Mouse (Mus musculus): Measurements from ENCODE around the gene Il5.
"Not testable (repeated sequence)": the region's sequence is repeated elsewhere in the genome, so short reads cannot be mapped to it uniquely, and the experiment has no call there.

Gene Il5

DNA sequence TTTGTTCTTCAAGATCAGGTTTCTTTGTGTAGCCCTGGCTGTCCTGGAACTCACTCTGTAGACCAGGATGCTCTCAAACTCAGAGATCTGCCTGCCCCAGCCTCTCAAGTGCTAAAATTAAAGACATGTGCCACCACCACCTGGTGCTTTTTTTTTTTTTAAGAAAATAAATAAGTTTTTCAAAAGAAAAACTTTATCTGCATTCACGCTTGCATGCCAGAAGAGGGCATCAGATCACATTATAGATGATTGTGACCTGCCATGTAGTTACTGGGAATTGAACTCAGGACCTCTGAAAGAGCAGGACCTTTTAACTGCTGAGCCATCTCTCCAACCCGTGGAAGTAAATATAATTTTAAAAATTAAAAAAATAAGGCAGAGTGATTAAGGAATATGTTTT is 24.7 kb downstream of the Il5 start:
- no peak for DNase-seq

DNA sequence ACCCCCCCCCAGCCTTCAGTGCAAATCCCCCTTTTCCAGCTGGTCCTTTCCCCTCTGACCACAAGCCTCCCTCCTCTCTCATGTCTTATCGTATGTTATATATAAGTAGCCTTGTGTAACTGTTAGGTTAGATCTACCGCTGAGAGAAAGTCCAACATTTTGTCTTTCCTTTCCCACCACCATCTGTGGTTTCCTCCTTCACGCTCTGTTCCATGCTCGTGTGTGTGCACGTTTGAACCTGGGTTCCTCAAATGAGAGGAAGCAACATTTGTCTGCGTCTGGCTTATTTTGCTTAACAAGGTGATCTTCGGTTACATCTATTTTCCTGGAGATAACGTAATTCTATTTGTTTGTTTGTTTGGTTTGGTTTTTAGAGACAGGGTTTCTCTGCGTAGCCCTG is 27.4 kb downstream of the Il5 start:
- no peak for DNase-seq

DNA sequence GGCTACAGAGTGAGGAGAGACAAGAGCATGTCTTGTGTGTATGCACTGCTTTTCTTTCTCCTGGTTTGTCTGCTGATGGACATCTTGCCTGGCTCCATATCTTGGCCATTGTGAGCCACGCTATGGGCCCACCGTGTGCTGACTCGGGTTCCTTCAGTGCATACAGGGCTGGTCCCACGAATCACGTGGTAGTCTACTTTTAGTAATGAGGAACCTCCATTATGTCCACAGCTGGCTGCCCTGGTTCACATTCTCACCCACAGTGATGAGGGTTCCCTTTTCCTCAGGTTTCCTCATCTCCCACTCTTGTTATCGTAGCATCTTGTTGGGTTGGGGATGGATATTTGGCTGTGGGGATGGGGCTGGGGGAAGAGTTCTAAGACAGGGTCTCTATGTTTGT is 28.0 kb downstream of the Il5 start:
- no peak for DNase-seq

DNA sequence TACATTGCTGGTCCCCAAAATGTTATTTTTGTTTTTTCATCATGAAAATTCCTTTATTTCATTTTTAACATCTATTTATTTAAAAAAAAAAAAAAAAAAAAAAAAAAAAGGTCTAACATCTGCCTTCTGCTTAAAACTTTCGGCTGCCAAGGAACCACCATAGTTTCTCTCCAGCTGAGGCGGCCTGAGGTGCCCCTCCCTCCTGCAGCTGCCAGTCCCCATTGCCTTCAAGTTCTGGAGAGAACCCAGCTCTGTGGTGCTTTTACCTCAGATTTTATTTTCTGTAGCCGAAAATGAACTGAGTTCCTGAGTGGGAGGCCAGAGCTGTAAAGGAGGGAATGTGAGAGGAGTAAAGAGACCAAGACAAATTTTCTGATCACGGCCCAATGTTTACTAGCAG is 28.7 kb downstream of the Il5 start:
- DNase-seq: no peak

DNA sequence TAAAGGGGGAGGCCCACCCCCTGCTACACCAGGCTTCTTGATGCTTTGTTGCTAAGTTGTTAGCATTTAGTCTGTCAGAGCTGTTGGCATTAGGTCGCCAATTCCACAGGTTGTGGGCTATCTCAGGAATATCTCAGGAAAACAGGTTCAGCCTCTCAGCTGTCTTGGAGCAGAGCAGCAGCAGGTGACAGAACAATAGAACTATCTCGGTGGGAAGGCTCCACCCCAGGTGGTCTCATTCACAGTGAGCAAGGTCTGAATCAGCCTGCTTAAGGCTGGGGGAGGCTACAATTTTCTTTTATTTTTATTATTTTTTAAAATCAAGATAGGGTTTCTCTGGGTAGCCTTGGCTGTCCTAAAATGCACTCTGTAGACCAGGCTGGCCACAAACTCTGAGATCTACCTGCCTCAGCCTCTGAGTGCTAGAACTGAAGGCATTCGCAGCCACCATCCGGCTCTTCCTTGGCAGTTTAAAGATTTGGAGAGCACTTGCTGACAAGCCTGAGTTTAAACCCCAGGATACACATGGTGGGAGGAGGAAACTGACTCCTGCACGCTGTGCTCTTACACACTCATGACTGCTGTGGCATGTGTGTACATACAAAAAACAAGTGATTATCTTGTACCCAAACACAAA is 29.2 kb downstream of the Il5 start:
- DNase-seq: no peak

DNA sequence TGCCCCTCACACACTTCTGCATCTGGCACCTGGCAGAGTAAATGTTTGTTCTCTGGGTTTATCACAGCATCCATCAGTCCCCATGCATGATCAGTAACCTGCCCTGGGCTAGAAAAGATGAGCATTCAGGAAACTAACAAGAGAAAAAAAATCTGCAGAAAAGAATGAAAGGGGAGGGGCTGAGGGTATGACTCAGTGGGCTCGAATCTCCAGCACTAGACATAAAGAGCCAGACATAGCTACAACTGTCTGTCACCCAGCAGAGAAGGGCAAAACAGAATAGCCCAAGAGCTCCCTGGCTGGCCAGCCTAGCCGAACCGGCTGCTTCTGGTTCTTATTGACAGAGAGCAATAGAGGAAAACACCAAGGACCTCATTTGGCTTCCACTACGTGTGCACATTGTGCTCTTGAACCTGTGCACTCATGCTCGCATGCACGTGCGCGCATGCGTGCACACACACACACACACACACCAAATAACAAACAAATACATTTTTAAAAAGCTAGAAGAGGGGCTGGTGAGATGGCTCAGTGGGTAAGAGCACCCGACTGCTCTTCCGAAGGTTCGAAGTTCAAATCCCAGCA is 34.5 kb downstream of the Il5 start:
- DNase-seq: no peak

DNA sequence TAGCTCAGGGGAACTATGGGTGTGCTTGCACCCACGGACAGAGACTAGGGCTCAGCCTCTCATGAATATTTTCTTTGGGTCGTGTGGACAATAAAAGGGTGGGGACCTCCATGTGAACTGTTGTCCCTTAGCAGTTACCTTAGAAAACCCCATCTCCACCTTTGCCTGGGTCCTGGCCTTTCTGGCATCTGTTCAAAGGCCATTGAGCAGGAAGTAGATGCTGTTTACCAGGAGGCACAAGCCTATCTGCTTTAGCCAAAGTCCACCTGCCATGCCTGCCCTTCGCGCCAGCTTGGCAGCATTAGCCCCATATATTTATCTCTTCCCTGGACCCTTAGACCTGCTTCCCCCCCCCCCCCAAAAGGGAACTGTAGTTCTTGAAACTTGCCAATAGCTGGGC is 37.0 kb downstream of the Il5 start:
- DNase-seq: no peak

DNA sequence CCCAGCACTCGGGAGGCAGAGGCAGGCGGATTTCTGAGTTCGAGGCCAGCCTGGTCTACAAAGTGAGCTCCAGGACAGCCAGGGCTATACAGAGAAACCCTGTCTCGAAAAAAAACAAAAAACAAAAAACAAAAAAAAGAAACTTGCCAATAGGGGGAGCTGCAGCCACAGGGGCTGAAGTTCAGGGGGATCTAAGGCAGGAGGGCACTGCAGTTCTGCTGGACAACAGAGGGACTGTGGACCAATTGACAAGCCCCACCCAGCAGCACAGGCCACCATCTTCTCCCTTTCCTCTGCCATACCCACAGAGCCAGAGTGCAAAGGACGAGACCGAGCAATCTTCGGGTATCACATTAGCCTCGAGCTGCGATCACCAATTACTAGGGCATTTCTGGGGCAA is 37.4 kb downstream of the Il5 start:
- not testable (repeated sequence) for DNase-seq

DNA sequence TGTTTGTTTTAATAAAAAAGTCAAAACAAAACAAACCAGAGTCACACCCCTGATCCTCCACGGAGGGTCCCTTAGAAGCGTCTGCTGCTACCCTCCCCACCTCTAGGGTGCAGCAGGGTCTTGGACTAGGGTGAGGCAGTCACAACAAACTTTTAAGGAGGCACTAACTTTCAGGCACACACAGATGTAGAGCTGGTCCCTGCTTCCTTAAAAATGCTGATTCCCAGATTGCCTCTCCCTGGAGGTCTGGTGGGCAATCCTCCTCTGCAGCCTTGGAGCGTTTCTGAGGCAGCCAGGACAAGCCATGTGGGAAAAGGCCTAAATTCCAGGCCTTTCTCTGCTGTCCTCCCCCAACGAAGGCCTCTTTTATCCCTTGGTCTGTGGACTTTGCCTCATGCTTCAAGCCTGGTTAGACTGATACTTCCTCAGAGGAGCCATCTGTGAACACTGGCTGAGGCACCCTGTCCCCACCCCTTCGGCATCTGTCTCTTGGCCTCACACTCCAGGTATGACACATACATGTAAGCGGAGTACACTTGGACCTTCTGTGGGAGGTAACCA is 38.3 kb downstream of the Il5 start:
- peak; percentile 51 for DNase-seq

DNA sequence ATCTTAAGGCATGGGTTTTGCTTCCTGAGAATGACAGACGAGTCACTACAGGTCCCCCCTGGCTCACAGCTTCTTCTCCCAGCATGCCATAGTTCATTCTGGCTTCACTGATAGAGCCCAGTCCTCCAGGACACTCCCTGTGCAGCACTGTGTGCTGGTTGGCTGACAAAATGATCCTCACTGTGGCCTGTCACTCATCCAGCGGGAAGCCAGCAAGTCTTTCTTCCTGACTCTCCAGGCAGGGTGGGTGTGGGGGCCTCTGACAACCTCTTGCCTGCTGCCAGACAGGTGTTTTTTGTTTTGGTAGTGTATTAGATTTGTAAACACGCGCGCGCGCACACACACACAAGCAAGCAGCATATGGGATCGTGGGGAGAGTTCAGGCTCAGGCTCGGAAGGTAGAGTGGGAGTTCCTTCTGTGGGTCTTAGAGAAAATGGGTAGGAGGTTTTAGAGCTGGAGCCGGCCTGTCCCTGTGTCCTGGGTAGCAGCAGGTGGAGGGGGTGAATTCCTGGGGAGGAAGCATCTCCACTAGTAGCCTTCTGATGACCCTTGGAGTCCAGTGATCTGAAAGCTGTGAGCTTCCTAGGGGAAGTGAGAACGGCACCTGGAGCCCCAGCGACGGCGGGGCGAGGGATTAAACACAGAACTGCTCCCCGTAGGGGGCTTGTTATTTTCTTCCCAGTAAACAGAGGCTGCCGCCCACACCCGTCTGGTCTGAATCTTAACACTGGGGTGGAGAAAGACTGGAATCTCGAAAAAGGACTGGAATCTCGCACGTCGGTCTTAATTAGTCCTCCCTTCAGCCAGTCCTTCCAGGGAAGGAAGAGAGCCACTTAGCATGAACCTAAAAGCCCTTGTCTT is 39.2 kb downstream of the Il5 start:
- no peak for DNase-seq

DNA sequence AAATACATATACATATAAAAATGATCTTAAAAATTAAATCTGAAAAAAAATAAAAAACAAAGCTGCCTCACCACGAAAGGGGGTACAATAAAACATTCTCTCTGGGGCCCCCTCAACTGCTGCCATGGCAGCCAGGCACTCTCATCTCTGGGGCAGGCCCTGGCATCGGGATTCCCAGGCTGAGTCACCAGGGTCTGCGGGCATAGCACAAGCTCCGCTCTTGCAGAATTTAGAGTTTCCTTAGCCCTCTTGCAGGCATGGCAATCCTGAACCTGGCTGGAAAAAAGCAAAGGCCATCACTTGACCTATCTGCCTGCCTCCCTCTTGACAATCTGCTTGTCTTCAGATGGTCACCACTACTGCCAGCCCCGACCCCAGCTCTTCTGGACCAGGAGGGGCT is 40.7 kb downstream of the Il5 start:
- DNase-seq: no peak

DNA sequence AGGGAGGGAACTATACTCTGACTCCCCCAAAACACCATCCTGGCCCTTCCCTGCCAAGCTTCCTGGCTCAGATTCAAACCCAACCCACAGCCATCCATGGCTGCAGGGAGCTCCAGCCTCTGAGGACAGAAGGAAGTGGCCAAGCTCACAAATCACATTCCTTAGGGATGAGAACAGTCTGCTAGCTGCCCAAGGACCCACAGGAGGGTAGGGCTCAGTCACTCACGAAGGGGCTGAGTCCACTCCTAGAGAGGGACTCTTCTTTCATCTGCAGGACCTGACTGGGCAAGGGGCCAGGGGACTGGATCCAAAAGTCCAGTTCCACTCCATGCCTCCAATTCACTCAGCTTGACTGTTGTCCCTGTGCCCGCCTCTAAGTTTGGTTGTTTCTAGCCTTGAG is 41.2 kb downstream of the Il5 start:
- DNase-seq: peak; percentile 95

DNA sequence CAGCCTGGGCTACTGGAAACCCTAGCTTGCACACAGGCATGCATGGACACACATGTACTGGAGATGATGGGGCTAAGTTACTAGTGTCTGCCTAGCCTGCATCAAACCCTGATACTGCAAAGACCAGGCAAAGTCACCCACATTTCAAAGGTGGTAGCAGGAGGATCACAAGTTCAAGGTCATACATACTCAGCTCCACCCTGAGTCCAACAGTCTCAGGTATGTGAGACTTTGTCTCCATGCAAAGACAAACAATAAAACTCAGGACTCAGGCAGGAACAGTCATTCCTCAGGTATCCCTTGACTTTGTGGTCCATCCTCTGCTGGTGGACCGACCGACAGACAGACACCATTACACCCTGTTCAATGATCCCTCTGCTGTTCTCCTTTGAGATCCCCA is 41.8 kb downstream of the Il5 start:
- no peak for DNase-seq

DNA sequence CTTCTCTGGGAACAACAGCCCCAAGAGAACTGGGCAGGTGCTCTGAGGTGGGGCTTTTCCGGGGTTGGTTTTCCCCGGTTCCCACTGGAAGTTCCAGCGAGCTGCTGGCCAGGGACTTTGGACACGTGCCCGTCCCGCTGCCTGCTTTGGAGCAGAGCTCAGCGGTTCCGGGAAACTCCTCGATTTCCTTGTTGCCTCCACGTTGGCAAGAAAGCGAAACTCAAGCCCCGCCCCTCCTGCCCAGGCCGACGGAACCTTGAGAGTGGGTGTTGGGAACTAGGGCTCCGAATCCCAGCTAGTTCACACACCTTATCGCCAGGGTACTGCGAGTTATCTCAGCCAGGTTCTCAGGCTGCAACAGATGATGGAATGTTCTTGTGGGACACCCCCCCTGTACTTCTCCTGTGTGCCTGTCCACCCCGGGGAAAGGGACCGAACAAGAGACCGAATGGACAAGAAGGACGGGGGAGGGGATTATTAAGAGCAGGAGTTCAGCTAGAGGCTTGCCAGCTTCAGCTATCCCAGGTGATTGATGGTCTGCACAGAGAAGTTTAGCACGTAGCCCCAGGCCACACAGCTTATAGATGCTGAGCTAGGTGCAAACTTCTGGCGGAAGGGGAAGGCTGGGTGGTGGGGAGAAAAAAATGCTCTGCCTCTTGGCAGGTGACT is 42.4 kb downstream of the Il5 start:
- peak; percentile 94 for DNase-seq

DNA sequence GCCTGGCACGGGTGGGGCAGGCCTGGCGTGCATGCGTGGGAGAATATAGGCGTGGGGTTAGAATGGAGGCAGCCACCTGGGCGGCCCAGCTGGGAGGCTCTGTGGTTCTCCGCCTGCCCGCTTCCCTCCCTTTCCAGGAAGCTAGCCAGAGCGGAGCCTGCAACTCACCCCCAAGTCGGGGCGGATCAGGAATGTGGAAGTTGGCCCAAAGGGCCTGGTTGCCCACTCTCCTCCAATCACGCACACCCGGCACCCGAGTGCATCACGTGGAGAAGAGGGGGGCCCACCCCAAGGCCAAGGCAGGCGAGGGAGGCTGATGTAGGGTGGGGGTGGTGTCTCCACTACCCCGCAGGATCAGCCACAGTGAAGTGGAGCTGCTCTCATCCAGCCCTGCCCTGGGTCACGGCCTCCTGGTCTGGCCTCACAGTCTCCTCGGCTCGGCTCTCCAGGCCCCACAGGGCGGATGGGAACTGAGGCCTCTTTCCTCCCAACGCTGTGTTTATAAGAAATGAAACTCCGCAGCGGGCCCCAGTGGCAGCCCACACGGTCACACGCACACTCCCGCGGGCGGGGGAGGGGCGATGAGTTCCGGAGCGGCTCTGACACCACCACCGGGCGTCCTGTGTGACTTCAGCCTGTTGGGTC is 43.0 kb downstream of the Il5 start:
- peak; percentile 92 for DNase-seq

DNA sequence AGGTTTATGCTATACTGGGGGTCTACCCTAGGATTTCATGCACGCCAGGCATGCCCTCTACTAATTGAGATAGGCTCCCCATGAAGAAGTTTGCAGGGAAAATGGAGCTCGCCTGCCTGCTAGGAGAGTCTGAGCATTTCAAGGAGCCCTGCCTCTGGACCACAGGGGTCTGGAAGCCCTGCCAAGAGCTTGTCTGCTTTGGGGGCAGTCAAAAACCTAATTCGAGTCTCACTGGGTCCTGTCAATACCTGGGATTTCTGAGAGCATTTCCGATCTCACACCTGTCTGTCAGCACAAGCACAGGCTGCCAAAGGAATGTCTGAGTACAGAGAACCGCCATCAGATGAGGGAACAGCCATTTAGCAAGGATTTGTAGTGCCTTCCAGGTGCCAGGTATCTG is 44.0 kb downstream of the Il5 start:
- DNase-seq: no peak

DNA sequence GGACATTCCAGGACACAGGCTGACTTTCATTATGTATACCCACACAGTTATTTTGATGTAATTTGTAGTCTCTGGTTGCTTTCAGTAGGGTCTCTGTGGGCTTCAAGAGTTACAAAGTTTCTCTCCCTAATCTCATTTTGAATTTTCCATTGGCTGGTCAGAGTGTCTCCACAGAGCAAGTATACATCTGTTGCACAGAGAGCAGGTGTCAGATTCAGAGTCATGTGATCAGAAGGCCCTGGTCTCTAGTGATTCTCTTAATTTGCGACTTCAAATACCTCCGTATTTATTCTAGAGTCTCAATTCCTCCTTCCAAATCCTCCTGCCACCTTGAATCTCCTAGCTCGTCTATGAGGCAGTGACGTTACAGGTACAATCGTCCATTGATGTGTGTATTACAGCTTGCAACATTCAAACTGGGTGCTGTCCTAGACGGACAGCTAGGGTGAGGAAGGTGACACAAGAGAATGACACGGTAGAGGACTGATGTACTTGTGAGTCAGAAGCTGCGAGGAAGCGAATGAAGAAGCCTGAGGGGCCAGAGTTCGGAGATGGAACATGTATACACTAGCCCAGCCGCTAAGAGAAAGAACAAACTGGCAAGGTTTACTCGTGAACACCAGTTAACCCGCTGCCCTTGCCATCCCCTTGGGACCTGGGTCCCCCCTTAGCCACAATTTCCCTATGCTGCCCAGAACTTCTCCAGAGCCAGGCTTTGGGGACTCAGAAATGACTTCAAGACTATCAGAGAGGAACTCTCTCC is 48.0 kb downstream of the Il5 start:
- no peak for DNase-seq

DNA sequence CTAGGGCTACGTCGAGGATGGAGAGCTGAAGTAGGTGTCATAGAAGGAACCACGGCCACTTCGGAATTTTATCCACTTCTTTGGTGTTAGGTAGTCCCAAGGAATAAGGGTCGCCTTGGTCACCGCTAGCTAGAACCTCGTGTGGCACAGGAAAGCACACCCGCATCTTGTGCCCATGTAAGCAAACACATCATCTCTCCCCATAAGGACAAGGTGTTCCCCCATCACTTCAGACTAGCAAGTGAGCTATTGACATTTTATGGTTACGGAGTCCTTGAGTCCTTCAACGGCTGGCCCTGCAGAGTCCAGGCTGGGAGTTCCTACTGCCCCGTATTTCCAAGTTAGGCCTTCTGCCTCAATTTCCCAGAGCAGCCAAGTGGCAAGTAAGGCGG is 48.6 kb downstream of the Il5 start:
- DNase-seq: no peak

DNA sequence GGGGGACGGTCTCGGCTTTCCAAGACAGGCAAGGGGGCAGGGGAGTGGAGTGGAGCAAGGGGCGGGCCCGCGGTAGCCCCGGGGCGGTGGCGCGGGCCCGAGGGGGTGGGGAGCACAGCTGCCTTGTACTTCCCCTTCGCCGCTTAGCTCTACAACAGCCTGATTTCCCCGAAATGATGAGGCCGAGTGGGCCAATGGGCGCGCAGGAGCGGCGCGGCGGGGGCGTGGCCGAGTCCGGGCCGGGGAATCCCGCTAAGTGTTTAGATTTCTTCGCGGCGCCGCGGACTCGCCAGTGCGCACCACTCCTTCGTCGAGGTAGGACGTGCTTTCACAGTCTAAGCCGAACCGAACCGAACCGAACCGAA is 49.1 kb downstream of the Il5 start, which contains the start of gene Irf1:
Gene Irf1 (plus strand): TSS at position 255 of the 365 bp plus-strand sequence.
- DNase-seq: peak; percentile 90

DNA sequence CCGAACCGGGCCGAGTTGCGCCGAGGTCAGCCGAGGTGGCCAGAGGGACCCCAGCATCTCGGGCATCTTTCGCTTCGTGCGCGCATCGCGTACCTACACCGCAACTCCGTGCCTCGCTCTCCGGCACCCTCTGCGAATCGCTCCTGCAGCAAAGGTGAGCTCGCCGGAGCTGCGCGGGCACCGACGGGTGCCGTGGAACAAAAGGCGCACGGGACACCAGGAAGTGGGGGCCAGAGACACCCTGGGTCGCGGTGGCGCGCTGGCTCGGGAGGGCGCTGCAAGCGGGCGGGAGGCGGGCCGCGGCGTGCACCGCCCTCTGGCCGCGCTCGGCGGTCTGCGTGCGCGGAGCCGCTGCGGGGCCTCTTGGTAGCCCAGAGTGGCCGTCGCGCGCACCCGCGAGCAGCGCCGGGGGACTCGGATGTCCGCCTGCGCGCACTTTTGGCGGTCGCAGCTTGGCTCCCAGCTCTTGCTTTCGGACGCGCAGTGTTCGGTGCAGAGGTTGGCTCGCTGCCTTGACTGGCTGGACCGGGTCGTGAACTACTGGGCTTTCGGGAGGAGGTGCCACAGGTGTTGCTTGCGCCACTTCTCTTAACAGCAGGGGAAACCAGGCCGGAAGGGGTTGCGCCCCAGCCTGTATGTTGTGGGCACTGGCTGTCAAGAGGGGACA is 49.7 kb downstream of the Il5 start:
- DNase-seq: peak; percentile 70

DNA sequence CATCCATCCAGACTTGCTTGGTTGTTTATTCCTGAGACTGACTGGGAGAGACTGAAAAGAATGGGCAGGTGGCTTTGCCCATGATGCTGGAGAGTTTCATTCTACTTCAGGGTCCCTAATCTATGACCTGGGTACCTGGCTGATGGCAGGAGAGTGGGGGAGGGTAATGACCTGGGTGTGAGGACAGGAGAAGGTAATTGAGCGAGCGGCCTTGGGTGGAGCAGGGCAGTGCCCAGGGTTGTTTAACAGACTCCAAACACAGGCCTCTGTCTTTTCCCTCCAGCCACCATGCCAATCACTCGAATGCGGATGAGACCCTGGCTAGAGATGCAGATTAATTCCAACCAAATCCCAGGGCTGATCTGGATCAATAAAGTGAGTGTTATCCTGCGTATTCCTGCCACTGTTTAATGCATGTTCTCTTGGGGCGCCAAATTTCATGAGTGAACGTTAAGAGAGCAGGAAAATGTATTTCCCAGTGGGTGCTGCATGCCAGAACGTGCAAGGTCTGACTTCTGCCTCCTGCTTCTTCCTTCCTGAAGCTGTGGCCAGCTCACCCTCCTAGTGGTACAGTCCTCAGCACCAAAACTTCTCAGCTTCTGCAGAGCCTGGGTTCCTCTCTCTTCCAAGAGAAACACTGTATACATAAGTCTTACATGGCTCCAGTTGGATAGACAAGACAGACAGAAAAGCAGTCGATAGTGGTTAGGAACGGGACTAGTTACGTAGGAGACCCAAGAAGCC is 50.6 kb downstream of the Il5 start:
- DNase-seq: no peak
